ENCODE assay signal across 30 mouse cellular contexts in the genomic region with DNA sequence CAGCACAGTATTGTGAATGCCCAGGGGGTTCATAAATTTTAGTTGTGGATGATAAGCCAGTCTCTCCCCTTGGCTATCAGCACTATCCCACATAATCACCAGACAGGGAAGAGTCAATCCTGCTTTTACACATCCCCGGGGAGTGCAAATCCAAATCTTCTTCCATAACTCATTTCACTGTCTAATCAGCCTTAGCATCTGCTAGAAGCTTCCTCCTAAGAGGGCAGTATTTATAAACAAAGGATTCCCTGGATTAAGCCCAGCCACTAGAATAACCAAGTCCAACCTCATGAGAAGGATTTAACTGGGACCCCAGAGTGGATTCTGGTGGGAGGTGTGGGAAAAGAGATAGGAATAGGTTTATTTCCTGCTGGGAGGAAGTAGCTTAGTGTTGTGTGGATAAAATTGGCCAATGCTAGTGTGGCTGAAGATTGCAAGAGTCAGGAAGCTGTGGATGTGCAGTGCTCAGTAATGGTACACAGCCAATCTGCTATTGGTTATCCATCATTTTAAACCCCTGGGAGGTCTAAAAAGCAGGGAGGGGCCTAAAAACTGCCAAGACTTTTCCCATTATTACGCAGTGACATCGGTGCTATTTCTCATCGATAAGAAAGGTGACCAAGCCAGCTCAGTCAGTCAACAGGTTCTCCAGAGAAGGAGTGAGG. TPM values are rescaled to one million over a fixed set of nuclear protein-coding genes. Genes with fewer than 3 reads are reported as not detected.
DNase-seq lines count a peak whose midpoint lies in the region; ATAC-seq and TF ChIP-seq lines count a peak whose summit lies in the region.
"Had no signal": no experiment of that assay in that cellular context is flagged by ENCODE, and none has a peak within 500 bp of the region (broad histone marks: within the 10 kb centered on the region; RNA-seq: fewer than 3 reads in every experiment).

No protein-coding gene starts in this region.

- peak; percentile 27 for DNase-seq in lung, postnatal 0 days (ENCODE audit: low spot score)
- DNase-seq in lung, adult 2 months, result no peak
- peak; percentile 29 for DNase-seq in mesoderm, embryonic 11.5 days (ENCODE audit: low read depth, low spot score)
- peak; percentile 12 for DNase-seq in retina, embryonic 14.5 days (ENCODE audit: low spot score)
- no peak for DNase-seq in left cerebral cortex, postnatal 14 days (ENCODE audit: low spot score in 2 of 2)
- DNase-seq: adrenal gland, postnatal 14 days; cerebellum, adult 11 months; cerebellum, adult 9-10 months; cerebellum, postnatal 36 days; embryo, embryonic 11 days; gastrocnemius, postnatal 14 days; heart, postnatal 36 days; kidney, adult 2 months; kidney, postnatal 14 days; layer of hippocampus, adult 9-11 months; liver, embryonic 13.5 days; lung, adult 18-20 months; right cerebral cortex, postnatal 14 days; thymus, adult 18-20 months; thymus, postnatal 25 days had no signal

- H3K4me3 ChIP-seq in kidney, embryonic 16.5 days (ENCODE audit: low read length), result no peak overlapping the region
- no peak overlapping the region for H3K4me3 ChIP-seq in kidney, embryonic 14.5 days (ENCODE audit: low read length)
- no peak overlapping the region for H3K4me3 ChIP-seq in lung, postnatal 0 days (ENCODE audit: low read depth, low read length)
- no peak overlapping the region for H3K4me3 ChIP-seq in lung, adult 2 months (replicated peaks; ENCODE audit: extremely low read depth, low read depth, low read length)
- H3K4me3 ChIP-seq: embryonic facial prominence, embryonic 12.5 days; hindbrain, embryonic 13.5 days; limb, embryonic 15.5 days; liver, embryonic 13.5 days; midbrain, embryonic 12.5 days; myocyte had no signal

- TF ChIP-seq EP300 in lung, postnatal 0 days (IDR thresholded peaks at IDR 0.05), result peak; percentile 66

- no peak overlapping the region for H3K9ac ChIP-seq in kidney, embryonic 16.5 days (replicated peaks; ENCODE audit: low read length)
- H3K9ac ChIP-seq in kidney, embryonic 14.5 days (ENCODE audit: low read depth, low read length), result no peak overlapping the region
- H3K9ac ChIP-seq in lung, postnatal 0 days (replicated peaks; ENCODE audit: low read depth), result no peak overlapping the region
- H3K9ac ChIP-seq: embryonic facial prominence, embryonic 12.5 days; hindbrain, embryonic 13.5 days; limb, embryonic 15.5 days; liver, embryonic 13.5 days; midbrain, embryonic 12.5 days had no signal

- H3K4me2 ChIP-seq in kidney, embryonic 16.5 days (replicated peaks; ENCODE audit: low read depth, low read length), result no peak overlapping the region
- no peak overlapping the region for H3K4me2 ChIP-seq in kidney, embryonic 14.5 days (replicated peaks; ENCODE audit: low read depth, low read length)
- H3K4me2 ChIP-seq in lung, postnatal 0 days (replicated peaks; ENCODE audit: low read depth, low read length), result no peak overlapping the region
- H3K4me2 ChIP-seq: embryonic facial prominence, embryonic 12.5 days; heart, embryonic 11.5 days; hindbrain, embryonic 13.5 days; limb, embryonic 15.5 days; liver, embryonic 13.5 days; midbrain, embryonic 12.5 days had no signal

- H3K9me3 ChIP-seq in kidney, embryonic 16.5 days (ENCODE audit: low read length), result 0 out of 2 replicates have a peak, but pooled peaks cover 3% of the 10 kb centered on the region
- H3K9me3 ChIP-seq in kidney, embryonic 14.5 days (ENCODE audit: control insufficient read depth, low read length), result no peaks in the 10 kb centered on the region
- H3K9me3 ChIP-seq in lung, postnatal 0 days (ENCODE audit: low read length), result no peaks in the 10 kb centered on the region
- H3K9me3 ChIP-seq: embryonic facial prominence, embryonic 12.5 days; hindbrain, embryonic 13.5 days; limb, embryonic 15.5 days; liver, embryonic 13.5 days; midbrain, embryonic 12.5 days had no signal

- no peak overlapping the region for H3K27ac ChIP-seq in kidney, embryonic 16.5 days (ENCODE audit: low read length)
- no peak overlapping the region for H3K27ac ChIP-seq in kidney, embryonic 14.5 days (ENCODE audit: low read depth, low read length)
- H3K27ac ChIP-seq in lung, postnatal 0 days (ENCODE audit: low read length), result no peak overlapping the region
- H3K27ac ChIP-seq: embryonic facial prominence, embryonic 12.5 days; hindbrain, embryonic 13.5 days; limb, embryonic 15.5 days; liver, embryonic 13.5 days; midbrain, embryonic 12.5 days had no signal

- H3K36me3 ChIP-seq in kidney, embryonic 16.5 days (ENCODE audit: insufficient read depth, low read length), result no peaks in the 10 kb centered on the region
- H3K36me3 ChIP-seq in kidney, embryonic 14.5 days (ENCODE audit: control insufficient read depth, insufficient read depth, low read length), result no peaks in the 10 kb centered on the region
- no peaks in the 10 kb centered on the region for H3K36me3 ChIP-seq in lung, postnatal 0 days (ENCODE audit: insufficient read depth, low read length)
- H3K36me3 ChIP-seq: embryonic facial prominence, embryonic 12.5 days; hindbrain, embryonic 13.5 days; limb, embryonic 15.5 days; liver, embryonic 13.5 days; midbrain, embryonic 12.5 days had no signal

- intact Hi-C loops in left cerebral cortex, postnatal 14 days (cut with DNase I), result no loop called here

- H3K4me1 ChIP-seq in kidney, embryonic 16.5 days (ENCODE audit: insufficient read depth, low read length), result no peaks in the 10 kb centered on the region
- no peaks in the 10 kb centered on the region for H3K4me1 ChIP-seq in kidney, embryonic 14.5 days (ENCODE audit: control insufficient read depth, insufficient read depth, low read length)
- no peaks in the 10 kb centered on the region for H3K4me1 ChIP-seq in lung, postnatal 0 days (ENCODE audit: insufficient read depth, low read depth, low read length)
- H3K4me1 ChIP-seq in lung, adult 2 months (ENCODE audit: control insufficient read depth, insufficient read depth, low read length), result no peaks in the 10 kb centered on the region
- H3K4me1 ChIP-seq: embryonic facial prominence, embryonic 12.5 days; hindbrain, embryonic 13.5 days; limb, embryonic 15.5 days; liver, embryonic 13.5 days; midbrain, embryonic 12.5 days had no signal

- TF ChIP-seq POLR2A in lung, adult 2 months (IDR thresholded peaks at IDR 0.05; ENCODE audit: borderline replicate concordance, extremely low read depth, low read depth, low read length), result no peak

- WGBS in kidney, embryonic 16.5 days, result 82% methylated on average over 4 of the region's 4 CpGs
- 84% methylated on average over 4 of the region's 4 CpGs for WGBS in kidney, embryonic 14.5 days
- 55% methylated on average over 4 of the region's 4 CpGs for WGBS in lung, postnatal 0 days
- 62% methylated on average over 4 of the region's 4 CpGs for WGBS in lung, adult 2 months

- TF ChIP-seq CTCF in lung, postnatal 0 days (IDR thresholded peaks at IDR 0.05), result no peak
- no peak for TF ChIP-seq CTCF in lung, adult 2 months (IDR thresholded peaks at IDR 0.05; ENCODE audit: insufficient read depth, low read length)

- H3K27me3 ChIP-seq in kidney, embryonic 16.5 days (ENCODE audit: insufficient read depth, low read length), result no peaks in the 10 kb centered on the region
- no peaks in the 10 kb centered on the region for H3K27me3 ChIP-seq in kidney, embryonic 14.5 days (ENCODE audit: control insufficient read depth, insufficient read depth, low read length)
- no peaks in the 10 kb centered on the region for H3K27me3 ChIP-seq in lung, postnatal 0 days (replicated peaks; ENCODE audit: insufficient read depth, low read length)
- H3K27me3 ChIP-seq: embryonic facial prominence, embryonic 12.5 days; hindbrain, embryonic 13.5 days; limb, embryonic 15.5 days; liver, embryonic 13.5 days; midbrain, embryonic 12.5 days had no signal

- ATAC-seq in kidney, embryonic 16.5 days (ENCODE audit: low FRiP score, low TSS enrichment), result peak; percentile 42; the same call in 1 of the 2 replicates
- ATAC-seq in kidney, embryonic 14.5 days (ENCODE audit: low FRiP score, low TSS enrichment), result no peak; the same call in 1 of the 2 replicates
- ATAC-seq in lung, postnatal 0 days, result peak; percentile 48
- ATAC-seq: CD4-positive, CD25-positive, alpha-beta regulatory T cell, adult 4 months; forebrain, embryonic 14.5 days had no signal

RNA-seq across cellular contexts. Expression of gene Tbl1xr1, which starts 19.7 kb away (rescaled TPM):
- polyA plus RNA-seq in kidney, embryonic 16.5 days (2015; fragmentation: Nextera tagmentation; extraction: Ambion mirVana), result 19.2 and 23.2 TPM in 2 replicates
- polyA plus RNA-seq in kidney, embryonic 14.5 days (2014; fragmentation: Nextera tagmentation; extraction: Ambion mirVana), result 20.6 and 39.7 TPM in 2 replicates
- polyA plus RNA-seq in lung, postnatal 0 days (2015; fragmentation: Nextera tagmentation; extraction: Ambion mirVana), result 9.6 and 16.2 TPM in 2 replicates
- 30.4 and 37.3 TPM in 2 replicates for polyA plus RNA-seq in lung, adult 2 months (2012; rRNA removed)
- total RNA-seq in left cerebral cortex, postnatal 14 days (2021), result 100 to 1,000 TPM; 117 to 125 TPM

Comparison
In these comparisons a context has a peak if more than half of its experiments do, and no peak if none do; other contexts are left out.
1. DNase-seq: peak in lung, postnatal 0 days (single experiment), mesoderm, embryonic 11.5 days (single experiment) and retina, embryonic 14.5 days (single experiment); none in lung, adult 2 months (single experiment) and left cerebral cortex, postnatal 14 days (0 of 2).